Mouse (Mus musculus) spleen, adult 2 months (tissue): ENCODE measurements around the gene St6galnac4. TPM values are rescaled to one million over a fixed set of nuclear protein-coding genes. Genes with fewer than 3 reads are reported as not detected.

ENCODE experiments used
- DNase-seq, 2 experiments: peaks; one replicate each; pipeline versions ENCODE4 v3.0.0 to v3.0.0-alpha.2; 2012 to 2021; ENCODE audit warnings: low spot score in 2 of 2, low read depth in 1 of 2
- H3K27ac ChIP-seq: fragments of 200-500 bp; 2 replicates; pipeline ENCODE4 v1.5.1; 2012; ENCODE audit warnings: low read length, inconsistent platforms; ENCODE audit not compliant: insufficient read depth
- H3K27me3 ChIP-seq: fragments of 200-500 bp; 2 replicates; pipeline ENCODE4 v1.6.1; 2012; ENCODE audit warnings: mild to moderate bottlenecking, moderate library complexity, low read length, inconsistent platforms; ENCODE audit not compliant: control insufficient read depth, insufficient read depth
- H3K36me3 ChIP-seq: fragments of 200-500 bp; 2 replicates; pipeline ENCODE4 v1.6.1; 2012; ENCODE audit warnings: mild to moderate bottlenecking, low read length, inconsistent platforms; ENCODE audit not compliant: control insufficient read depth, insufficient read depth
- H3K4me1 ChIP-seq: fragments of 200-500 bp; 2 replicates; pipeline ENCODE4 v1.6.1; 2011; ENCODE audit warnings: inconsistent platforms; ENCODE audit not compliant: control insufficient read depth, insufficient read depth, insufficient read length
- H3K4me3 ChIP-seq: fragments of 200-500 bp; 2 replicates; pipeline ENCODE4 v1.5.1; 2011; ENCODE audit warnings: mild to moderate bottlenecking, inconsistent platforms; ENCODE audit not compliant: insufficient read depth, insufficient read length; ENCODE audit errors: extremely low read depth
- CTCF ChIP-seq: fragments of 200-500 bp; IDR thresholded peaks from 2 replicates; pipeline ENCODE4 v1.5.1; 2011; ENCODE audit warnings: mild to moderate bottlenecking, inconsistent platforms; ENCODE audit not compliant: insufficient read depth, insufficient read length, insufficient replicate concordance; ENCODE audit errors: extremely low read depth
- POLR2A ChIP-seq: fragments of 200-500 bp; IDR thresholded peaks from 2 replicates; pipeline ENCODE4 v1.6.1; 2011; ENCODE audit warnings: low read depth, low read length, inconsistent platforms
- WGBS: fragments of 180-500 bp; shearing (Covaris S2); methylation state at CpG from one replicate; pipeline ENCODE4 v1.1.7; 2018; 5-methylcytosine and 5-hydroxymethylcytosine counted together
- polyA plus RNA-seq: library from polyadenylated mRNA; depleted of rRNA; stranded (reverse); fragments of >200 nt; gene quantifications from 2 replicates; pipeline ENCODE4 v1.2.3, GENCODE M21; 2012

St6galnac4 gene
- polyA plus RNA-seq, 1 experiment, result 34.2 TPM

DNA sequence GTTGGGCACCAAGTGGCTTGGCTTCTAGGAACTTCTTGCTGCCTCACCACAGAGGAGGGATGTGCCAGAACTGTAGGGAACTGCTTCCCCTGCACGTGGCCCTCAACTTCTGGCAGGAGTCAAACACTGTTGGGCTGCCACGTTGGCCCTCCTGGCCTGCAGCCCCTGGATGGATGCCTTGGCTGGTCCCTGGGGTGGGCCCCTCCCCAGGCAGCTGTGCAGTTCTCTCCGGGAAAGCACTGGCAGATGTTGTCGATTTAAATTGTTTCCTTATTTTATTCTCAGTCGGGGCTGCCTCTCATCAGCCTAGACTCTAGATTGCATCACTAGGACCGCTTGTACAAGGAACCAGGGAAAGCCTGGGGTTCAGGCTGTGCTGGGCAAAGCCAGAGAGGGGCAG lies 37.1 kb upstream of the St6galnac4 start:
- H3K27ac ChIP-seq, result no peak overlapping the region
- no peak for DNase-seq
- no peak for TF ChIP-seq POLR2A
- no peak for TF ChIP-seq CTCF
- H3K4me1 ChIP-seq, result peaks cover 21% of the 10 kb centered on the region; the same call in 1 of the 2 replicates
- no peaks in the 10 kb centered on the region for H3K36me3 ChIP-seq
- no peaks in the 10 kb centered on the region for H3K27me3 ChIP-seq
- 26% methylated on average over 6 of the region's 6 CpGs for WGBS
- no peak overlapping the region for H3K4me3 ChIP-seq

DNA sequence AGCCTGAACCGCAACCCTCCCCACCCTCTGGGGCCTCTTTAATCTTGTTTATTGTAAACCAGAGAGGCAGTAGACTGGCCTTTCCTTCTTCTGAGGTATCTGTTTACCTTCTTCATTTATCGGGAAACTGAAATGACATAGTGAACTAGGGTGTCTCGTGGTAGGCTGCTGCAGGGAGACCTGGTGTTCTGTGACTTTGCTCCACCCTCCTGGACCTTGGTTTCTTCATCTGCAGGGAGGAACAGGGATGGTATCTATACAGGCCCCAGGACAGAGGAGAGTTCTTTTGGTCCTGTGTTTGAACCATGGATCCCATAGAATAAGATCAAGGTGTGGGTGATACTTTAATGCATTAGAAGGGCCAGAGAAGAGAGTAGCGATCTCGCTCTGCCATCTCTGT lies 35.7 kb upstream of the St6galnac4 start:
- no peak overlapping the region for H3K27ac ChIP-seq
- no peaks in the 10 kb centered on the region for H3K27me3 ChIP-seq
- H3K36me3 ChIP-seq, result peaks cover 2% of the 10 kb centered on the region; the same call in 1 of the 2 replicates
- DNase-seq, result no peak
- WGBS, result 87% methylated on average over 5 of the region's 5 CpGs
- peaks cover 26% of the 10 kb centered on the region for H3K4me1 ChIP-seq
- no peak overlapping the region for H3K4me3 ChIP-seq
- TF ChIP-seq POLR2A (no peak), CTCF (no peak)

DNA sequence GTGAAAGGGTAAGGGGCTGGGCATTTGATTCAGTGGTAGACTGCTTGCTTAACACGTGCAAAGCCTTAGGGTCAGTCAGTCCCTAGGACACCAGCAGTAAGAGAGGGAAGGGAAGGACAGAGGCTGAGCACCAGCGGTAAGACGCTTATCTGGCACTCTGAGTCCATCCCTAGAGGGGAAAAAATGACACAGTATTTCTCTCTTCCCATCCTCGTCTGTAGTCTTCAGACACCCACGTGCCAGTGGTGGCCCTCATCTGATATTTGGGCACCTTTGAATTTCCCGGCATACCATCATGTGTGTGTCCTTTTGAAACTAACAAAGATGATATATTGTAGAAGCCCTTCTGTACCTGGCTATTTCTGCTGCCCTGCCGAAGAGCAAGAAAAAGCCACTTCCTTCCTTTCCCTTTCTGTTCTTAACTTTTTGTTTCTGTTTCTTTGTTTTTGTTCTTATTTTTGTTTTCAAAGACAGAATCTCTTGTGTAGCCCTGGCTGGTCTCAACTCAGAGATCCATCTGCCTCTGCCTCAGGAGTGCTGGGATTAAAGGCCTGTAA lies 33.2 kb upstream of the St6galnac4 start:
- Histone ChIP-seq H3K4me1 (peaks cover 17% of the 10 kb centered on the region), H3K36me3 (peaks cover 2% of the 10 kb centered on the region), H3K4me3 (peak overlapping the region; percentile 43; the same call in 1 of the 2 replicates), H3K27ac (peak overlapping the region; percentile 90), H3K27me3 (no peaks in the 10 kb centered on the region)
- no peak for DNase-seq
- TF ChIP-seq CTCF (no peak), POLR2A (no peak)
- 3% methylated on average over 7 of the region's 7 CpGs for WGBS

DNA sequence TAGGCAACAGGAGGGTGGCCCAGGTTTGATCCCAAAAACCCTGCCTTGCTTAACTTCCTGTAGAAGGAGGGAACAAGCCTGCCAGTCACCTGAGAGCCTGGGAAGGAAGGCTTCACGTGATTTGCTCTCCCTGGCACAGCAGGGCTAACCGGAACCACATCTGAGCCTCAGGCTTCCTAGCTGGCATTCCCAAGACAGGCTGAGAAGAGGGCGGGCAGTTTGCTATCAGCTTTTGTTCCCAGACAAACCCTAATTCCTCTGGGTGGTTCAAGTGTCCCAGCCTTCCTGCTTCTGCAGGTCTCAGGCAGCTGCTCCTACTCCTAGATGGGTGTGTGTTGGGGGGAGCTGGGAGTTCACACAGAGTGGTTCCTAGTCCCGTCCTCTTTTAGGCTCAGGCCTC lies 31.4 kb upstream of the St6galnac4 start:
- Histone ChIP-seq H3K27me3 (no peaks in the 10 kb centered on the region), H3K27ac (peak overlapping the region; percentile 14; the same call in 1 of the 2 replicates), H3K4me3 (no peak overlapping the region), H3K36me3 (peaks cover 14% of the 10 kb centered on the region), H3K4me1 (peaks cover 17% of the 10 kb centered on the region)
- TF ChIP-seq CTCF, result no peak
- TF ChIP-seq POLR2A, result no peak
- WGBS, result 74% methylated on average over 4 of the region's 4 CpGs
- DNase-seq, result no peak

DNA sequence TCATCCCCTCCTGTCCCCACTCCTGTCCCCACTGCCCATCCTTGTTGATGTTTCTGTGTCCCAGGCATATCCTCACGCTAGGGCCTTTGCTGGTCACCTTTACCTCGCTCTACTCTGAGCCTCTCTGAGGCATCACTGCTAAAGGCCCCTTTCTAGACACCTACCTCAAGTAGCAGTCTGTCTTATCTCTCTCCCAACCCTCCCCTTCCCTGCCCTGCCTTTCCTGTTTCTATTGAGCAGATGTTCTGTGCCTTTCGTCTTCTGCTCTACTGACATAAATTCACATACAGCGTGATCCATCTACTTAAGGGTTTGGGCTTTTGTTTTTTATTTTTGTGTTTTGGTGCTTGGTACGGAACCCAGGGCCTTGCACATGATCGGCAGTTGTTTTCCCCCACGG lies 30.9 kb upstream of the St6galnac4 start:
- DNase-seq, result no peak
- peak overlapping the region; percentile 14; the same call in 1 of the 2 replicates for H3K27ac ChIP-seq
- peaks cover 17% of the 10 kb centered on the region for H3K4me1 ChIP-seq
- 58% methylated on average over 7 of the region's 7 CpGs for WGBS
- peaks cover 14% of the 10 kb centered on the region for H3K36me3 ChIP-seq
- H3K27me3 ChIP-seq, result no peaks in the 10 kb centered on the region
- TF ChIP-seq CTCF, result no peak
- H3K4me3 ChIP-seq, result no peak overlapping the region

DNA sequence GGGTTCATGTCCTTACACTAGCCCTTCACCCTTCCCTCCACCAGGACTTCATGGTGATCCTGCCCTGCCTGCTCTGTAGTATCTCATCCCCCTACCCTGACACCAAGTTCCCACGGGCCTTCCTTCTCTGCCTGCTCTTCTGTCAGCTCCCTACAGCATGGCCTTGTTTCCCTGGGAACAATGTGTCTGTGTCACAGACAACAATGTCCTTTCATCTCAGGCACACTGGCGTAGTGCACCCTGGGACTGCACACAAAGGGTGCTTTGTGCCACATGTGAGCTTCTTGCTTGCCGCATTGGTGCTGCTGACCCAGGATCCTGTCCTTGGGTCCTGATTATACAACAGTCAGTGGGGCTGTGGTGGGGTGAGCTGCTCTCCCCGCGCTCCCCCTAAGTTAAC lies 27.3 kb upstream of the St6galnac4 start:
- H3K36me3 ChIP-seq, result peaks cover 24% of the 10 kb centered on the region
- WGBS, result 93% methylated on average over 5 of the region's 5 CpGs
- H3K4me1 ChIP-seq, result peaks cover 8% of the 10 kb centered on the region
- no peak for TF ChIP-seq CTCF
- TF ChIP-seq POLR2A, result no peak
- DNase-seq, result no peak
- no peak overlapping the region for H3K4me3 ChIP-seq
- H3K27ac ChIP-seq, result no peak overlapping the region
- no peaks in the 10 kb centered on the region for H3K27me3 ChIP-seq

DNA sequence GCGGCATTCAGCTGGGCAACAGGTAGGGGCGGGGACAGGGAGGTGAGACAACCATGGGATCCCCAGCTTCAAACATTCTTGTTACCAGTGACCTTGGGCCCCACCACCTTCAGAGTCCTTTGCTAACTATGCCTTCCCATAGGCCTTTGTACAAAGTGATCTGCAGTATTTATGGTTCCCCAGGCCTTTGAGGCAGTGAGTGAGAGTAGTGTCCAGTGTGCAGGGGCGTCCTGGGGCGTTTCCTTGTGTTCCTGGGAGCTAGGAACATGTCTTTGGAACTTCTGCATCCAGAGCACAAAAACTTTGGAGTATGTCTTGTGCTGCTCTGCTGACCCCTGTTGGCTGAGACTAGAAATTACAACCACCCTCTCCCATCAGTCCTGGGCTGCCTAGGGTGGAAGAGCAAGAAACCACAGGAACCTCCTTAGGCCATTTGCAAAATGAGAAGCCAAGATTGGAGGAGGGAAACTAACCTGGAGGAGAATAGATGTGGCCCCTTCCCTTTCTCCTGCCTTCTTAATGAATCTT lies 20.3 kb upstream of the St6galnac4 start:
- Histone ChIP-seq H3K36me3 (peaks cover 38% of the 10 kb centered on the region), H3K27ac (no peak overlapping the region), H3K4me1 (peaks cover 2% of the 10 kb centered on the region; the same call in 1 of the 2 replicates), H3K27me3 (no peaks in the 10 kb centered on the region), H3K4me3 (no peak overlapping the region)
- 40% methylated on average over 4 of the region's 4 CpGs for WGBS
- DNase-seq, result peak; percentile 41 to 65
- TF ChIP-seq POLR2A, result no peak
- TF ChIP-seq CTCF, result peak; percentile 85; the same call in 1 of the 2 replicates
